In the genomic region with DNA sequence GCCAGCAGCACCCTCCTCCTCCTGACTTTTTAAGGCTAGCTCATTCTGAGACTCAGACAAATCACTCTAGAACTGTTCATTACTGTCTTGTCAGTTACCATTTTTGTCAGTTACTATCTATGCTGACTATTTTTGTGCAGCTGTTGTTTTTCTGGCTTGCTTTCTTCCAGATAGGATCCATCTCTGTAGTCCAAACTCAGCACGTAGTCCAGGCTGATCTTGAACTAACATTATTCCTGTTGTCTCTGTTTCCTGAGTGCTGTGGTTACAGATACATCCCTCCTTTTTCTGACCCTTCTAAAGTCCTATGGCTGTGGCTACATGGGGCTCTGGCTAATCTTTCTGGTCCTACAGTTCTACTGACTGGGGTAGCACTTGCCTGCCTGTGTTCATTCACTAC, we compare ENCODE assay signal across 1 mouse cellular context.
TF ChIP-seq lines count a peak whose summit lies in the region.

No protein-coding gene starts in this region.

TF ChIP-seq in MEL, 35 proteins besides CTCF, POLR2A, EP300 and RAD21:
- no peak for TF ChIP-seq MAX (IDR thresholded peaks at IDR 0.05; ENCODE audit: low read length)
